Mouse (Mus musculus): ENCODE results near the gene Lrp1.

- TF ChIP-seq POLR2A (IDR thresholded peaks at IDR 0.05; ENCODE audit: low read depth, low read length) (no peak), CTCF (IDR thresholded peaks at IDR 0.05; ENCODE audit: borderline replicate concordance, insufficient read depth, low read length) (no peak)
Measured at GRCm38 (mm10) chr10:127542084-127542483, 78.9 kb downstream of the Lrp1 start.

Measured in embryonic fibroblast, embryonic 13.5 days (primary cell).